Mouse (Mus musculus) C2C12 (cell line): ENCODE data around the gene Lrrn2.

Experiments
- CEBPB ChIP-seq: IDR thresholded peaks from one replicate; pipeline ENCODE4 v1.6.1; 2011; ENCODE audit warnings: low read depth, mild to moderate bottlenecking, control low read depth, moderate library complexity
- CTCF ChIP-seq: IDR thresholded peaks from one replicate; pipeline ENCODE4 v1.5.1; 2011; ENCODE audit not compliant: control insufficient read depth, insufficient read depth, insufficient read length
- FOSL1 ChIP-seq: IDR thresholded peaks from one replicate; pipeline ENCODE4 v1.8.0; 2011; ENCODE audit warnings: mild to moderate bottlenecking, low read length; ENCODE audit not compliant: poor library complexity, insufficient read depth, severe bottlenecking
- MAX ChIP-seq: IDR thresholded peaks from one replicate; pipeline ENCODE4 v1.6.1; 2011; ENCODE audit warnings: mild to moderate bottlenecking, control low read depth
- MYOD1 ChIP-seq: IDR thresholded peaks from one replicate; pipeline ENCODE4 v1.6.1; 2011; ENCODE audit warnings: low read depth; ENCODE audit not compliant: control insufficient read depth, insufficient read length
- MYOG ChIP-seq: IDR thresholded peaks from one replicate; pipeline ENCODE4 v1.6.1; 2011; ENCODE audit not compliant: control insufficient read depth, insufficient read length; ENCODE audit errors: extremely low read depth

- TF ChIP-seq CTCF (no peak), MAX (no peak), MYOD1 (no peak), CEBPB (no peak), MYOG (no peak), FOSL1 (no peak)
Measured at GRCm38 (mm10) chr1:132885701-132886100, 5.6 kb downstream of the Lrrn2 start.
